Mouse (Mus musculus): ENCODE data around the gene Jak3.
A peak's percentile ranks its signal among the peaks of the same experiment; 100 is the strongest.

Jak3 gene

DNA sequence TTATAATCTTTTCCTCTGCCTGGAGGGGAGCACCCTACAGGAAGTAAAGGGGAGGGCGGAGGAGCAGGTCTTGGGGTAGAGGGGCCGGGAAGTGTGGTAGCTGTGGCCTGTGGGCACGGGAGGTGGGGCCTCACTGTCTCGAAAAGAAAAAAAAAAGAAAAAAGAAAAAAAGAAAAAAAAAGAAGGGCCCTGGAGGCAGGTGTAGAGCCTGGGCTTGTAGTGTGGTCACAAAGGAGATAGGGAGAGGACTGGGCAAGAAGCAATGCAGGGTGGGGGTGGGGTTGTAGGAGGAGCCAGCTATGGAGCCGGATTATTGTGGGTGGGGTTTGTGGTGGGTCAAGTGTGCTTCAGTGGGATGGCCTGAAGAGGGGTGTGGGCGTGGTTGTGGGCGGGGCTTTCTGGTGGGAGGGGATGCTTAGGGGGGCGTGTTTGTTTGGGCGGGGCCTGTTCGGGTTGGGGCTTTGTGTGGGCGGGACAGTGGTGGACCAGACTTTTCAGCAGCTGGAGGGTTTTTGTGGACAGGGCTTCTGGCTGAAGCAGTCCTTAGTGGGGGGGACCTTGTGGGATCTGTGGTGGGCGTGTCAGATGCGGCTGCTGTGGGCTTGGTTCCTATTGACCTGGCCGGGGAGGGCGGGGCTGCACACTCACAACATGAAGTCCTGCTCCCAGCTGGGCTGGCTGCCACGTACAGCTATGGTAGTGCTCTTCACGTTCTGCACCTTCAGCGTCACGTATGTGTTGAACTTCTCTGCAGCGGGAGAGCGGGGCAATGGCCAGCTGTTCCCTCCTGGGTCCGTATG, 10.6 kb upstream of the Jak3 start:
- DNase-seq (ENCODE audit: low spot score in 2 of 2): no peak

DNA sequence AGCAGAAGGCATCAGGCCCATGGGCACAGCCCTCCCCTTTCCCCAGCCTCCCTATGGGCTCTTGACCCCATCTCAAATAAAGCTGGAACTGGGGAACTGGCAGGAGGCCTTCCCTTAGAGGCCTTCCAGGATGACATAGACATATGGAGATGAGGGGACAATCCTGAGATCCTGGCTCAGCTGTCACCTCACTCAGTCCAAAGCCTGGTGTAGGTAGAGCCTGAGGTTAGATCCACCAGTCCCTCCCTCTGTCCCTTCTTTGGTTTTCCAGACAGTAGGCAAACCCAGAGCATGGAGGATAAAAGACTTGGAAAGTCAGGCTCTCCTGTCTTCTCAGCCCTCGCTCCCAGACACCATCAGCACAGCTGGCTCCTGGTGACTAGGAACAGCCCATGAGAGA, 9.2 kb upstream of the Jak3 start:
- no peak for DNase-seq (ENCODE audit: low spot score in 2 of 2)

DNA sequence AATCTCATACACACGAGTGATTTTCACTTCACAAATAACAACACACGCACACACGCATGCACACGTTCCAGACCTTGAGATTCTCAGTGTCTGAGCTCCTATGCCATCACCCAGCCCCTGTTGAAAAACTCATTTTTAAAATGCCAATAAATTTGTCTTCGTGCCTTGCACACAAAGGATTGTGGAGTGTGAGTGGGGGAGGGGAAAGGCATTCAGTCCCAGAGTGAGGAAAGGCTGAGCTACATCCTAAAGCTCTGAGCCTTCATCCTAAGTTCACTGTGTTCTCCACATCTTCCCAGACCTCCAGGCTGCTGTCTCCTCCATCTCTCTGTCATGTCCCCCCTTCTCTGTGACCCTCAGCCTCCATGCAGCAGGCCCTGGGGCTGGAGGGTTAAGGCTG, 8.8 kb upstream of the Jak3 start:
- DNase-seq (ENCODE audit: low spot score in 2 of 2): peak in 1 of 2 experiments; percentile 20

DNA sequence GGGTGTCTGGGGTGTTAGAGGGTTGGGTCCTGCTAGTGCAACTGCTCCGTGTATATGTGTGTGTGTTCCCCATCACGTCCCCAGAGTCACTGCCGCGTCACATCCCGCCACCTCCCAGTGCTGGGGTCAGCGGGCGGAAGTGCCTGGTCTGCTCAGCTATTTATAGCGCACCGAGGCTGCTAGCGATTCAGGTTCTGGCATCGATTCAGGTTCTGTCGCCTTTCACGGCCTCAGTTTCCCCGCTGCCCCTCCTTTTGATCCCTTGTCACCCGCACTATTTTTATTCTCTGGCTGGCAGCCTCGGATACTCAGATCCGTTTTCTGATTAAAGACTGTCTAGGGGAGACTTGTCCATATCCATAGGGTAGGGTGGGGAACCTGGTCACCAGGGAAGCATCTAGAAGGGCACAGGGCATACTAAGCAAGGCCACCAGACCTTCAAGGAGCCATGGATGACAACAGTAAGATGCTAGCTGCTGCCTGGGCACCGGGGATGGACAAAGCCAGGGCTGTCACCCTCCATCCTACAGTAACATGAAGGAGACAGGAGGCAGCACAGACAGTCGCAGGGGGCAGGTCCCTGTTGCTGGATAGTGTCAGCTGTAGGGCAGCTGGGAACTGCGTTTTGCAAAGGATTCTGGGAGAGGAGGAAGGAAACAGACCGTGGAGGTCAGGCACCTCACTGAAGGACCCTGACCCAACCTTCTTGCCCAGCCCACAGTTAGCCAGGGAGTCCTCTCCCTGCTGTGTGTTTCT, 7.7 kb upstream of the Jak3 start:
- DNase-seq (ENCODE audit: low spot score in 2 of 2): peak in 1 of 2 experiments; percentile 18

DNA sequence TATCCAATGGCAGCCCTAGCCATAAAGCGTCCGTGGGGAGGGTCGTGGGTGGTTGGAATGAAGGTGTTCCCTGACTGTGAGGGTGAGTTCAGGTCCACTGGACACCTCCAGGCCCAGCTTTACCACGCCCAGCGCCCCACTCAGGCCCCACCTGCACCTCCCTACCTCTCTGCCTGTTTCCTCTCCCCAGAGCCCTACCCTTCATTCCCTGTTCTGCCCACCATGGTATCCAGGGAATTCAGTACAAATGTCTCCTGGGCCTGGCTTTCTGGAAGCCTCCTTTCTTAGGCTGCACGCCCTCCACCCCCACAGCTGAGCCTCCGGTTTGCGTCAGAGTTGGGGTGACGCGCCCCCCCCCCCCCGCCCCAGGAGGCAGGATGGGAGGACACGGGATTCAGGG, 5.9 kb upstream of the Jak3 start:
- DNase-seq (ENCODE audit: low spot score in 2 of 2): no peak

DNA sequence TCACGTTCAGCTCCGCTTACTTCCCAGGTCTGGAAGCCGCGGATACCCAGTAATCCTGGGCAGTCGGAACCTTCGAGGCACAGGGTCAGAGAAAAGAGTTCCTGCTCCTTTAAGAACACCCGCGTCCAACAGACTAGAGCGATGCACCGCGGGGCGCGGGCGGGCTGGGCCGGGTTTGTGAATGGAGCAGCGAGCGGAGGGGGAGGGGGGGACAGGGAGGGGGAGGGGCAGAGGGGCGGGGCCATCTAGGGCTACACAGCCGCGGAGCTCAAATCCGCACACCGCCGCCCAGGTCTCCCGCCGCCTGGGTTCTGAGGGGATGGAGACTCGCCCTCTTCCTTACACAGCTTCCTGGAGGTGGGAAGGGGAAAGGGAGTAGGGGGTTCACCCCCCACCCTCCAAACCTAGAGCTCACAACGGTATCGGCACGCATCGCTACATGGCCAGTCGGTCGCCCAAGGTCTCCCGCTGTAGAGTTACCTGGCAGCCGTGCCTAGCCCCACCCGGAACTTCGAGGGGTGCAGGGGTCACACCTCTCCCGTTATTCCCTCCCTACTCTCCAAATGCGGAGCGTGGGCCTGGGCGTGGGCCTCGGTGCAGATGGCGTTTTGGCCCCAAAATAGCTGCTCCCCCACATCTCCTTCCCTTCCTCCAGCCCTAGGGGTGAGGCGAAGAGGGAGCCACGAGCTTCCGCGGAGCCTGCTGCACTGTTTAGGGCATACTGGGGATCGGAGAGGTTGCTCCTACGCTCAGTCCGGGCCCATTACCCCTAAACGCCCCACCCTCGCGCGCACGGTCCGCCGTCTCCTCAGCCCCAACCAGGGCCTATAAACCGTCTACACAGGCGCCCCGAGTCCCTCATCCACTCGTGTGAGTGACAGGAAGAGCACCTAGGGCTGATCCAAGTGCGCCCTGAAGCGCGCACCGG, 5.2 kb upstream of the Jak3 start:
- DNase-seq (ENCODE audit: low spot score in 2 of 2): peak; percentile 77 to 79

DNA sequence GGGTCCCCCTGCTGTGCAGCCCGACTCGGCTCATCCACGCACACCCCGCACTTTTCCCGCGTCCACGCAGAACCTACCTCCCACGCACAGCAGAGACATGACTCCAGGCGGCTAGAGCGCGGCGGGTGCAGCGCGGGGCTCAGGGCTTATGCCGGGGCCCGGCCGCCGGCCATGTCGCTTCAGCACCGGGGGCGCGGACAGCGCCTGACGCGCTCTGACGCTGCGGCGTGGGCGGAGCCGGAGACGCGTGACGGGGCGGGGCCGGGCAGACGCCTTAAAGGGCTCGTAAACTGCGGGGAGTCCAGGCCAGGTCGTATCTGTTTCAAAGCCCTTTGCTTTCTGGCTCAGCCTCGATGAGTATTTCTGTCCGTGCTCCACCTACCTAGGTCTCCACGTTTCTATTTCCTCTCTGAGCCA, 4.5 kb upstream of the Jak3 start, which contains the start of gene Unc13a:
Gene Unc13a, minus strand, starts transcription at position 209 of the 417 bp plus-strand sequence.
- peak; percentile 90 to 95 for DNase-seq (ENCODE audit: low spot score in 2 of 2)

DNA sequence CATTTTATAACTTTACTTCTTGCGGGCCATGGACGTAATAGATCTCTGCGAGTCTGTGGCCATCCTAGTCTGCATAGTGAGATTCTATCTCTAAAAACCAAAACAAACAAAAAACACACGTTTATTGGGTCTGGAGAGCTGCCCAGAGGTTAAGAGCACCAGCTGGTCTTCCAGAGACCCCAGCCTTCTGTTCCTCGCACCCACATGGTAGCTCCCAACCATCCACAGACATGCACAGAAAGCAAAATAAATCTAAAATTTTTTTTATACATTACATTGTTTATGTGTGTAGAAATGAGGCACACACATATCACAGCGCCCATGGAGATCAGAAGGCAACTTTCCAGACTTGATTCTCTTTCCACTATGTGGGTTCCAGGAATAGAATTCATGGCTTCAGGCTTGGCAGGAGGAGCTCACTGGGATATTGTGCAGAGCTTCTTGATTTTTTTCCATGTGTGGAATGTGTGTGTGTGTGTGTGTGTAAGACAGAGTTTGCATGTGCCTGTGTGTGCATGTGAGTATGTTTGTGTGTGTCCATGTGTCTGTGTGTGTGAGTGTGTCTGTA, 3.8 kb upstream of the Jak3 start:
- DNase-seq (ENCODE audit: low spot score in 2 of 2): peak in 1 of 2 experiments; percentile 36

DNA sequence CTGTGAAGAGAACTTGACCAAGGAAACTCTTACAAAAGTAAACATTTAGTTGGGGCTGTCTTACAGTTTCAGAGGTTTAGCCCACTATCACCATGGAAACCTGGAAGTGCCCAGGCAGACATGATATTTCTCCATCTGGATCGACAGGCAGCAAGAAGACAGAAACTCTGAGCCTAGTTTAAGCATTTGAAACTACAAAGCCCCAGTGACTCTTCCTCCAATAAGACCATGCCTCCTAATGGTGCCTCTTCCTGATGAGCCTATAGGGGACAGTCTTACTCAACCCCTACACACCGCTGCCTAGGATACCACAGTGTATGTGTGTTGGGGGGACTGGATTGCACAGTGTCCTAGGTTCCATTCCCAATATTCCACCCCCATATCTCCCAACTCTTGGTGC, 2.0 kb upstream of the Jak3 start:
- no peak for DNase-seq (ENCODE audit: low spot score in 2 of 2)

DNA sequence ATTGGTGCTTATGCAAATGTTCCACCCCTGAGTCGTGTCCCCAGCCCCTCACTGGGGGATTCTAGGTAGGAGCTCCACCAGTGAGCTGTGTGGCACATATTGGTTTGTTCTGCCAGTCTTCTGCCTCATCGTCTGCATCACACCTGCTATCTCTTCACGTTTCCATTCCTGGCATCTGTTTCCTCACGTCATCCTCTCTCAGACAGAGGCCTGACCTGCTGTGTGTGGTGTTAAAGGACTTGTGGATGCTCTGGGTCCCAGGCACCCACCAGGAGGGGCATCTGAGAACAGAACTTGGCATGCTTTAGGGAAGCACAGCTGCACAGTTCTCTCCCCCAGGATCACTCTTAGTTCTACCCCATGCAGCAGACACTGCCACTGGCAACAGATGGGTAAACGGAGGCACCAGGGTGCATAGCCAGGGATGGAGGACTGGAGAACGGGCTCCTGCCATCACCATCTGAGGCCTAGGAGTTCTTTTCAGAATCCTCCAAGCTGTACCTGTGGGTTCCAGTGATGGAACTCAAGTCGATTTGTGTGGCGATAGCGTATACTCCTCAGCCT, 558 bp upstream of the Jak3 start:
- DNase-seq (ENCODE audit: low spot score in 2 of 2): no peak

DNA sequence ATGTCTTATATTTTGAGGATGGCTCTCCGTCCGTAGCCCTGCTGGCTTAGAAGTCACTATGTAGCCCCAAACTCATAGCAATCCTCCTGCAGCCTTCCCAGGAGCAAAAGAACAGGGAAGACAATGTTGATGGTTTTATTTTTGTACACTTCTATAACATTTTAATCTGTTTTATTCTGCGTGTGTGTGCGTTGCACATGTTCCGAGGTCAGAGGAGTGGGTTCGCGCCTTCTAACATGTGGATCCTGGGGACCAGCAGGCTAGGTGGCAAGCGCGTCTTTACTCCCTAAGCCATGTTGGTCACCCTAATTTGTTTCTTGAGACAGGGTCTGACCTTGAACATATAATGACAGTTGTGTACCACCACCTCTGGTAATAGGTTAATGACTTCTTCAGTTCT, 707 bp downstream of the Jak3 start:
- no peak for DNase-seq (ENCODE audit: low spot score in 2 of 2)

DNA sequence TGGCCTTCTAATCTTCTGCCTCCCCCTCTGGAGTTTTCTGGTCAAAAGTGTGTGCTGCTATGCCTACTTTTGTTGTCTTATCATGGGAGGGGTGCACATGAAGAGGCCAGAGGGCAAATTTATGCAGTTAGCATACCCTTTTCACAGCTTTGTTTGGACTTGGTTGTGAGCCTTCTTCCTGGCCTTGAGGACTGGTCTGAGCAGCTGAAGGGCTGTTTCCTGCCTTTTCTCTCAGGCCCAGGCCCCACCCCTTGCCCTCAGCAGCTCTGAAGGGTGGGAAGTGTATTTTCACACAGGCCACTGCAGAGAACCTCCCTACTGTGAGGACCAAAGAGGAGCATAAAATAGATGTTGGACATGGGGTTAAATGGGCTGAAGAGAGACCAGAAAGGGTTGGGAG, 1.5 kb downstream of the Jak3 start:
- DNase-seq (ENCODE audit: low spot score in 2 of 2): no peak

DNA sequence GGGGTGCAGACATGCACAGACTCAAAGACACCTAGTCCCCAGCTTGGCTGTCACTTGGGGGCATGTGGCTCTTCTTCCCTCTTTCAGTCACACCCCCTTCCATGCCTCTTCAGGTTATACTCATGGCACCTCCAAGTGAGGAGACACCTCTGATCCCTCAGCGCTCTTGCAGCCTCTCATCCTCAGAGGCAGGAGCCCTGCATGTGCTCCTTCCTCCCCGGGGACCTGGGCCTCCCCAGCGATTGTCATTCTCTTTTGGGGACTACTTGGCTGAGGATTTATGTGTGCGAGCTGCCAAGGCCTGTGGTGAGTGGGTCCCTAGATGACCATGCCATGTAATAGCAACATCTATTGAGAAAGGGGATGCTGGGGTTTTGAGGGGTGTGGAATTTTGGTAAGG, 2.1 kb downstream of the Jak3 start:
- no peak for DNase-seq (ENCODE audit: low spot score in 2 of 2)

DNA sequence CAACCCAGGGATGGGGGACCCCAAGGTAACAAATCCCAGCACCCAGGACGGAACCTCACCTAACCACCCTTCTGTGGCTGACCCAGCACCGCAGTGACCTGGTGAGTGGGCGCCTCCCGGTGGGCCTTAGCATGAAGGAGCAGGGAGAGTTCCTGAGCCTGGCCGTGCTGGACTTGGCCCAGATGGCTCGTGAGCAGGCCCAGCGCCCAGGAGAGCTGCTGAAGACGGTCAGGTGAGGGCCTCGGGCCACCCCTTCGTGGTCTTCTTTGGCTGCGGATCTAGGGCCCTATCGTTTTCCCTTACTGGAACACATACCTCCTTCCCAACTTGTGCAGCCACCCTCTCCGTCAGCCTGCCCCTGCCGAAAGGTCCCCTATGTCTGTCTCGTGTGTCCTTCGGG, 3.0 kb downstream of the Jak3 start:
- DNase-seq (ENCODE audit: low spot score in 2 of 2): no peak

DNA sequence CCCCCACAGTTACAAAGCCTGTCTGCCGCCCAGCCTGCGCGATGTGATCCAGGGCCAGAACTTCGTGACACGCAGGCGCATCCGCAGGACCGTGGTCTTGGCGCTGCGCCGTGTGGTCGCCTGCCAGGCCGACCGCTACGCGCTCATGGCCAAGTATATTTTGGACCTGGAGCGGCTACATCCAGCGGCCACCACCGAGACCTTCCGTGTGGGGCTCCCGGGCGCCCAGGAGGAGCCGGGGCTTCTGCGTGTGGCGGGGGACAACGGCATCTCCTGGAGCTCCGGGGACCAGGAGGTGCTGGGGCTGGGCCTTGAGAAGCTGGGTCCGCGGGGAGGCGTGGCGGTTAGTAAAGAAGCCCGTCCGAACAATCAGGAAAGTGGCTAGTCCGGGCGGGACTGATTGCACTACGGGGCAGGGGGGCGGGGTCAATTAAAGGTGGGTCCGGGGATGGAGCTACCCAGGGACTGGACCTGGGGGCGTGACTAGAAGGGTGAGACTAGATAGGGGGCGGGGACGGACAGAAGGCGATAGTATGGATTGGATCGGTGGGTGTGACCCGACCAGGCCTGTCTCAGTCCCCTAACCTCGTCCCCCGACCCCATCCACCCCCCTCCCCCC, 3.6 kb downstream of the Jak3 start:
- no peak for DNase-seq (ENCODE audit: low spot score in 2 of 2)

DNA sequence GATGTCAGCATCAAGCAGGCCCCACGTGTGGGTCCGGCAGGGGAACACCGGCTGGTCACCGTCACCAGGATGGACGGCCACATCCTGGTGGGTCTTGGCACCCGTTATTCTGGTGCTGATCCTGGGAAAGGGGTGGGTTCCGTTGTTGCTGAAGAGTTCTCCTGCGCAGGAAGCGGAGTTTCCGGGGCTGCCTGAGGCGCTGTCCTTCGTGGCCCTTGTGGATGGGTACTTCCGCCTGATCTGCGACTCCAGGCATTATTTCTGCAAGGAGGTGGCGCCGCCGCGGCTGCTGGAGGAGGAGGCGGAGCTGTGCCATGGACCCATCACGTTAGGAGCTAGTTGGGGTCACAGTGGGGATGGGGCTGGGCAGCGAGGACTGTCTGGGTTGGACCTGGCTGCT, 4.4 kb downstream of the Jak3 start:
- no peak for DNase-seq (ENCODE audit: low spot score in 2 of 2)

DNA sequence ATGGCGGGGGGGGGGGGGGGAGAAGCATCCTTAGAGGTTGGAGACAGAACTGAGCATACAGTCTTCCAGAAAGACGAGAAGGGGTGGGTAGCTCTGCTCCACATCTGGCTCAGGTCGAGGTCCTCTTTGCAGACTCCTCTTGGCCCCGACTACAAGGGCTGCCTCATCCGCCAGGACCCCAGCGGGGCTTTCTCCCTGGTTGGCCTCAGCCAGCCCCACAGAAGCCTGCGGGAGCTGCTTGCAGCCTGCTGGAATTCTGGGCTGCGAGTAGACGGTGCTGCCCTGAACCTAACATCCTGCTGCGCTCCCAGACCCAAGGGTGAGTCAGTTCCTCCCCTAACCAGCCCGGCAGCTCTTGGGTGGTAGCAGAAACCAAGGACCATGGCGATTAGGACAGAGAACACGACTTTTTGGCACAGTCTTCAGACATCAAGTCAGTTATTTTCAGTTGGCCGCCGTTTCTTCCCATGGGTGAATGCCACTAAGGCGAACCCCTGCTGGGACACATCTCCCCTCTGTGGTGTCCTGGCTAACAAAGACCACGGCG, 5.3 kb downstream of the Jak3 start:
- no peak for DNase-seq (ENCODE audit: low spot score in 2 of 2)

DNA sequence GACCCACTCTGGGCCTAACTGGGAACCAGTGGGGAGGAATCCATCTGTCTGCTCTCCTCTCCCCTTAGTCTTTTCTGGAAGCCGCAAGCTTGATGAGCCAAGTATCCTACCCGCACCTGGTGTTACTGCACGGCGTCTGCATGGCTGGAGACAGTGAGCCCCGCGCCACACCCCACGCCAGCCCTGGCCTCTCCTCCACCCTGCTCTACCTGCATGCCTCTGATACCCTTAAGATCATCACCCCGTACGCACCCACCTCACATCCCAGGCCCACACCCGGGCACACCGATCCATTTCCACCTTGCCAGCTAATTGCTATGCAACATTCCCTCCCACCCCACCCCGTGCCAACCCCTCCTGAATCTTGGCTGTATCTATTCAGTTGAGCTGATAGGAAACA, 6.7 kb downstream of the Jak3 start:
- DNase-seq (ENCODE audit: low spot score in 2 of 2): no peak

DNA sequence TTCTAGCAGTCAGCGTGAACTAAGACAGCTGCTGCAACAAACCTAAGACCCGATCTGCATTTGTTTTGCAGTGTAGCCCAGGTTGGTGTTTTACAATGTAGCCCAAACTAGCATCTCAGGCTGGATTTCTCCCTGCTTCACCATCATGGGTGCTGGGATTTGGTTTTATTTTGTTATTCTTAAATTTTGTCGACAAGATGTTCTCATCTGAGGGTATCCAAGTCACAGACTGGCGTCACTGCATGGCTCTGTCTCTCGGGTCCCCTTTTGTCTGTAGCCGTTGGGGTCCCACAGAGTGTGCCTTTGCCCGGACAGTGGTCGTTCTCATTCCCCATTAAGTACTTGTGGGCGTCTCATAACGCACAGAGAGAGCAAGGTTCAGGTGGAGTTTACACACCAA, 8.6 kb downstream of the Jak3 start:
- DNase-seq (ENCODE audit: low spot score in 2 of 2): no peak

DNA sequence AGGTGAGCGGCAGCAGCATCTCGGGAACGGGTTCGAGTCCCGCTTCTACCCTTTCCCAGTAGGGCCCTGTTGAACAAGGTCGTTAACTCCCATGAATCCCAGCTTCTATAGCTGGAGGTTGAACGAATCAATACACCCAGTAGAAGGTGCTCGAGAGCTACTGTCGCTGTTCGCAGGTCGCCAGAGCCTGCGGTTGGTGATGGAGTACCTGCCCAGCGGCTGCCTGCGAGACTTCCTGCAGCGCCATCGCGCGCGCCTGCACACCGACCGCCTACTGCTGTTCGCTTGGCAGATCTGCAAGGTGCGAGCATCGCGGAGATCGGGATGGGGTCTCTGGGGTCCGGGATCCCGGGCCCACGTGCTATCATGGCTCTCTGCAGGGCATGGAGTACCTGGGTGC, 9.5 kb downstream of the Jak3 start:
- no peak for DNase-seq (ENCODE audit: low spot score in 2 of 2)

Data from frontal cortex, postnatal 36 days (tissue).